Mouse (Mus musculus) kidney, adult 2 months (tissue): Measurements from ENCODE around the gene Rab30. TPM values are rescaled to one million over a fixed set of nuclear protein-coding genes. Genes with fewer than 3 reads are reported as not detected.
A peak's percentile ranks its signal among the peaks of the same experiment; 100 is the strongest.

Experiments used
- DNase-seq: peaks from one replicate; pipeline ENCODE4 v3.0.0; 2021
- H3K27ac ChIP-seq: fragments of 200-500 bp; 2 replicates; pipeline ENCODE4 v1.5.1; 2012; ENCODE audit warnings: low read depth, low read length, control low read depth, inconsistent platforms; ENCODE audit not compliant: insufficient read depth
- H3K27me3 ChIP-seq: fragments of 200-500 bp; replicated peaks from 2 replicates; pipeline ENCODE4 v1.6.1; 2012; ENCODE audit warnings: mild to moderate bottlenecking, moderate library complexity, low read length, inconsistent platforms; ENCODE audit not compliant: control insufficient read depth, insufficient read depth
- H3K36me3 ChIP-seq: fragments of 200-500 bp; 2 replicates; pipeline ENCODE4 v1.6.1; 2012; ENCODE audit warnings: mild to moderate bottlenecking, moderate library complexity, low read length, inconsistent platforms; ENCODE audit not compliant: control insufficient read depth, insufficient read depth
- H3K4me1 ChIP-seq: fragments of 200-500 bp; 2 replicates; pipeline ENCODE4 v1.6.1; 2011; ENCODE audit warnings: low read length; ENCODE audit not compliant: control insufficient read depth, insufficient read depth
- H3K4me3 ChIP-seq: fragments of 200-500 bp; 2 replicates; pipeline ENCODE4 v1.5.1; 2011; ENCODE audit warnings: mild to moderate bottlenecking, low read depth, low read length, control low read depth; ENCODE audit not compliant: insufficient read depth
- CTCF ChIP-seq: fragments of 200-500 bp; conservative IDR thresholded peaks from 2 replicates; pipeline ENCODE4 v1.5.1; 2011; ENCODE audit warnings: low read depth, mild to moderate bottlenecking, control low read depth, low read length, moderate library complexity, mixed read lengths; ENCODE audit not compliant: insufficient read depth, insufficient read length
- POLR2A ChIP-seq: fragments of 200-500 bp; IDR thresholded peaks from one replicate; pipeline ENCODE4 v1.6.1; 2011; ENCODE audit warnings: low read depth, low read length, control low read depth
- WGBS: fragments of 180-500 bp; shearing (Covaris S2); methylation state at CpG from one replicate; pipeline ENCODE4 v1.1.7; 2018; 5-methylcytosine and 5-hydroxymethylcytosine counted together
- polyA plus RNA-seq: library from polyadenylated mRNA; depleted of rRNA; stranded (reverse); fragments of >200 nt; gene quantifications from 2 replicates; pipeline ENCODE4 v1.2.3, GENCODE M21; 2012

Rab30 gene
- polyA plus RNA-seq, 1 experiment, result 1.3 TPM

- H3K36me3 ChIP-seq, result no peaks in the 10 kb centered on the region
- no peak overlapping the region for H3K27ac ChIP-seq
- TF ChIP-seq POLR2A (no peak), CTCF (no peak)
- no peaks in the 10 kb centered on the region for H3K27me3 ChIP-seq
- H3K4me1 ChIP-seq, result no peaks in the 10 kb centered on the region
- 60% methylated on average over 7 of the region's 7 CpGs for WGBS
- DNase-seq, result no peak
- no peak overlapping the region for H3K4me3 ChIP-seq
Measured at GRCm38 (mm10) chr7:92768859-92769258, 27.5 kb downstream of the Rab30 start.

- no peaks in the 10 kb centered on the region for H3K36me3 ChIP-seq
- 0 out of 2 replicates have a peak, but pooled peaks cover 3% of the 10 kb centered on the region for H3K4me1 ChIP-seq
- no peak for TF ChIP-seq CTCF
- H3K27me3 ChIP-seq, result no peaks in the 10 kb centered on the region
- DNase-seq, result no peak
- H3K4me3 ChIP-seq, result no peak overlapping the region
- H3K27ac ChIP-seq, result no peak overlapping the region
- WGBS, result 93% methylated on average over 3 of the region's 3 CpGs
Measured at GRCm38 (mm10) chr7:92773006-92773405, 31.6 kb downstream of the Rab30 start.

- no peak overlapping the region for H3K4me3 ChIP-seq
- H3K27me3 ChIP-seq, result no peaks in the 10 kb centered on the region
- no peak for TF ChIP-seq POLR2A
- TF ChIP-seq CTCF, result no peak
- H3K4me1 ChIP-seq, result 0 out of 2 replicates have a peak, but pooled peaks cover 3% of the 10 kb centered on the region
- H3K27ac ChIP-seq, result no peak overlapping the region
- DNase-seq, result no peak
- no peaks in the 10 kb centered on the region for H3K36me3 ChIP-seq
- 97% methylated on average over 3 of the region's 3 CpGs for WGBS
Measured at GRCm38 (mm10) chr7:92773596-92773995, 32.2 kb downstream of the Rab30 start.

GRCm38 (mm10) chr7:92774741-92775140 lies 33.3 kb downstream of the Rab30 start:
- no peak for DNase-seq
- Histone ChIP-seq H3K4me3 (no peak overlapping the region), H3K27me3 (no peaks in the 10 kb centered on the region), H3K4me1 (0 out of 2 replicates have a peak, but pooled peaks cover 3% of the 10 kb centered on the region), H3K27ac (no peak overlapping the region), H3K36me3 (no peaks in the 10 kb centered on the region)
- no peak for TF ChIP-seq POLR2A
- TF ChIP-seq CTCF, result no peak
- 81% methylated on average over 5 of the region's 5 CpGs for WGBS

- TF ChIP-seq CTCF, result no peak
- no peak for TF ChIP-seq POLR2A
- 0 out of 2 replicates have a peak, but pooled peaks cover 3% of the 10 kb centered on the region for H3K4me1 ChIP-seq
- H3K27ac ChIP-seq, result no peak overlapping the region
- no peaks in the 10 kb centered on the region for H3K36me3 ChIP-seq
- H3K27me3 ChIP-seq, result no peaks in the 10 kb centered on the region
- DNase-seq, result no peak
- WGBS, result 60% methylated on average over 2 of the region's 2 CpGs
- H3K4me3 ChIP-seq, result no peak overlapping the region
Measured at GRCm38 (mm10) chr7:92775703-92776102, 34.3 kb downstream of the Rab30 start.

- Histone ChIP-seq H3K4me3 (no peak overlapping the region), H3K4me1 (0 out of 2 replicates have a peak, but pooled peaks cover 3% of the 10 kb centered on the region), H3K27ac (no peak overlapping the region), H3K36me3 (no peaks in the 10 kb centered on the region), H3K27me3 (no peaks in the 10 kb centered on the region)
- no peak for DNase-seq
- 59% methylated on average over 4 of the region's 4 CpGs for WGBS
- TF ChIP-seq POLR2A (no peak), CTCF (no peak)
Measured at GRCm38 (mm10) chr7:92776647-92777046, 35.2 kb downstream of the Rab30 start.

- H3K4me1 ChIP-seq, result 0 out of 2 replicates have a peak, but pooled peaks cover 3% of the 10 kb centered on the region
- no peak overlapping the region for H3K27ac ChIP-seq
- TF ChIP-seq CTCF, result no peak
- no peak for TF ChIP-seq POLR2A
- H3K36me3 ChIP-seq, result no peaks in the 10 kb centered on the region
- DNase-seq, result peak; percentile 27
- WGBS, result 33% methylated on average over 17 of the region's 17 CpGs
- H3K27me3 ChIP-seq, result no peaks in the 10 kb centered on the region
- H3K4me3 ChIP-seq, result 0 out of 2 replicates have a peak overlapping the region, but pooled peaks have one; percentile 4
Measured at GRCm38 (mm10) chr7:92777108-92777973, 35.9 kb downstream of the Rab30 start.
